Mouse (Mus musculus) liver, embryonic 16.5 days (tissue): Measurements from ENCODE around the gene Ston2. TPM values are rescaled to one million over a fixed set of nuclear protein-coding genes. Genes with fewer than 3 reads are reported as not detected.

ENCODE experiments used
- ATAC-seq: fragments of 200-750 bp; cut with Nextera tagmentation; 2 replicates; pipeline ENCODE4 v1.8.0; 2017; ENCODE audit warnings: low read depth, mild to moderate bottlenecking, moderate number of reproducible peaks, moderate library complexity
- H3K27ac ChIP-seq: fragments of 300-500 bp; sonication (generic); 2 replicates; pipeline ENCODE4 v1.5.1; 2014; ENCODE audit warnings: mild to moderate bottlenecking, low read length
- H3K27me3 ChIP-seq: fragments of 300-500 bp; sonication (generic); 2 replicates; pipeline ENCODE4 v1.6.1; 2014; ENCODE audit warnings: low read depth, low read length, mixed read lengths; ENCODE audit not compliant: control insufficient read depth, insufficient read depth
- H3K36me3 ChIP-seq: fragments of 300-500 bp; sonication (generic); 2 replicates; pipeline ENCODE4 v1.6.1; 2014; ENCODE audit warnings: mild to moderate bottlenecking; ENCODE audit not compliant: control insufficient read depth, insufficient read depth
- H3K4me1 ChIP-seq: fragments of 300-500 bp; sonication (generic); 2 replicates; pipeline ENCODE4 v1.6.1; 2014; ENCODE audit warnings: low read depth, low read length, mixed read lengths; ENCODE audit not compliant: control insufficient read depth
- H3K4me2 ChIP-seq: fragments of 300-500 bp; sonication (generic); 2 replicates; pipeline ENCODE4 v1.6.1; 2014; ENCODE audit warnings: low read depth, low read length, mixed read lengths
- H3K4me3 ChIP-seq: fragments of 300-500 bp; sonication (generic); 2 replicates; pipeline ENCODE4 v1.5.1; 2014; ENCODE audit warnings: low read depth, mild to moderate bottlenecking, low read length
- H3K9ac ChIP-seq: fragments of 300-500 bp; sonication (generic); 2 replicates; pipeline ENCODE4 v1.6.1; 2014; ENCODE audit warnings: low read depth, low read length
- H3K9me3 ChIP-seq: fragments of 300-500 bp; sonication (generic); replicated peaks from 2 replicates; pipeline ENCODE4 v1.6.1; 2016; ENCODE audit warnings: low read length; ENCODE audit not compliant: control insufficient read depth
- WGBS: fragments of 180-500 bp; shearing (Covaris S2); extraction: QIAGEN DNeasy Blood & Tissue Kit; methylation state at CpG from one replicate; pipeline ENCODE4 v1.1.7; 2014; ENCODE audit not compliant: insufficient replicate concordance; 5-methylcytosine and 5-hydroxymethylcytosine counted together
- polyA plus RNA-seq: library from polyadenylated mRNA; unstranded; fragments of >200 nt; fragmentation: Nextera tagmentation; extraction: Ambion mirVana; gene quantifications from 2 replicates; pipeline ENCODE4 v1.2.1, GENCODE M21; 2015

Gene Ston2
- polyA plus RNA-seq, 1 experiment from 2014 or later = 10.6 TPM

- peak; percentile 93 for ATAC-seq
- H3K27me3 ChIP-seq = peaks cover 7% of the 10 kb centered on the region
- H3K4me3 ChIP-seq = peak overlapping the region; percentile 73
- no peaks in the 10 kb centered on the region for H3K36me3 ChIP-seq
- WGBS = under 1% methylated on average over 35 of the region's 35 CpGs
- H3K4me1 ChIP-seq = peaks cover 3% of the 10 kb centered on the region; the same call in 1 of the 2 replicates
- no peak overlapping the region; the same call in 1 of the 2 replicates for H3K27ac ChIP-seq
- H3K9ac ChIP-seq = peak overlapping the region; percentile 66
- no peaks in the 10 kb centered on the region for H3K9me3 ChIP-seq
- peak overlapping the region; percentile 92 for H3K4me2 ChIP-seq
Observed at GRCm38 (mm10) chr12:91779004-91779365, 9.2 kb downstream of the Ston2 start.

- Histone ChIP-seq H3K9ac (peak overlapping the region; percentile 66), H3K4me2 (peak overlapping the region; percentile 92), H3K9me3 (no peaks in the 10 kb centered on the region), H3K27me3 (peaks cover 7% of the 10 kb centered on the region), H3K36me3 (no peaks in the 10 kb centered on the region), H3K4me1 (peaks cover 3% of the 10 kb centered on the region; the same call in 1 of the 2 replicates), H3K4me3 (peak overlapping the region; percentile 73), H3K27ac (no peak overlapping the region; the same call in 1 of the 2 replicates)
- WGBS = 1% methylated on average over 51 of the region's 51 CpGs
- peak; percentile 58 for ATAC-seq
Observed at GRCm38 (mm10) chr12:91778211-91779003, 9.8 kb downstream of the Ston2 start.

GRCm38 (mm10) chr12:91776342-91776741, 11.8 kb downstream of the Ston2 start:
- 24% methylated on average over 5 of the region's 5 CpGs for WGBS

DNA sequence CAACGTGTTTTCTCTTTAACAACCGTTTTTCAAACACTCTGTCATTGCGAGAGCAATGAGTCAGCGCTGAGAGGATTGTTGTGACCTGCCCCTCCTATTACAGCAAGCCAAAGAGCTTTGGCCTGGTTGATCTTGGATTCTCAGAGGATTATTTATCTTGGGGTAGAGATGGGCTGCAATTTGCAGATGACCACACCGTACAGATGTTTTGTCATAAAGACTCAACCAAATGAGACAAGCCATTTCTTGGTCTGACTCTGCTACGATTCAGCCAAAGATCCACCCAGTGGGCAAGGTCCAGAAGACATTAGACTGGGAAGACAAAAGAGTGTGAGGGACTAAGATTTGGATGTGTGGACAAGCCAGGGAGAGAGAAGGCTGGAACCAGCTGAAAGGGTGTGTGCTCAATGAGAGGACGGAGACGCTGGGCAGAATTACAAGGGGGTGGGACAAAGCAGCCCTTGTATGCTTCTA, 13.3 kb downstream of the Ston2 start:
- 37% methylated on average over 8 of the region's 8 CpGs for WGBS
- ATAC-seq = no peak
- Histone ChIP-seq H3K27ac (no peak overlapping the region), H3K36me3 (no peaks in the 10 kb centered on the region), H3K27me3 (peaks cover 7% of the 10 kb centered on the region), H3K4me3 (no peak overlapping the region), H3K9me3 (no peaks in the 10 kb centered on the region), H3K4me2 (no peak overlapping the region), H3K9ac (no peak overlapping the region), H3K4me1 (peaks cover 3% of the 10 kb centered on the region; the same call in 1 of the 2 replicates)

More at GRCm38 (mm10) chr12:91776342-91776741, 11.8 kb downstream of the Ston2 start:
- Histone ChIP-seq H3K4me3 (no peak overlapping the region), H3K27me3 (peaks cover 7% of the 10 kb centered on the region), H3K36me3 (no peaks in the 10 kb centered on the region), H3K4me1 (peaks cover 3% of the 10 kb centered on the region; the same call in 1 of the 2 replicates), H3K9me3 (no peaks in the 10 kb centered on the region), H3K4me2 (no peak overlapping the region), H3K9ac (no peak overlapping the region), H3K27ac (no peak overlapping the region)
- no peak for ATAC-seq

- no peak for ATAC-seq
- Histone ChIP-seq H3K4me1 (peaks cover 29% of the 10 kb centered on the region), H3K4me2 (no peak overlapping the region), H3K27me3 (peaks cover 3% of the 10 kb centered on the region; the same call in 1 of the 2 replicates), H3K36me3 (no peaks in the 10 kb centered on the region), H3K9me3 (no peaks in the 10 kb centered on the region), H3K4me3 (no peak overlapping the region), H3K27ac (no peak overlapping the region), H3K9ac (no peak overlapping the region)
- 56% methylated on average over 2 of the region's 2 CpGs for WGBS
Observed at GRCm38 (mm10) chr12:91768871-91769270, 19.3 kb downstream of the Ston2 start.

DNA sequence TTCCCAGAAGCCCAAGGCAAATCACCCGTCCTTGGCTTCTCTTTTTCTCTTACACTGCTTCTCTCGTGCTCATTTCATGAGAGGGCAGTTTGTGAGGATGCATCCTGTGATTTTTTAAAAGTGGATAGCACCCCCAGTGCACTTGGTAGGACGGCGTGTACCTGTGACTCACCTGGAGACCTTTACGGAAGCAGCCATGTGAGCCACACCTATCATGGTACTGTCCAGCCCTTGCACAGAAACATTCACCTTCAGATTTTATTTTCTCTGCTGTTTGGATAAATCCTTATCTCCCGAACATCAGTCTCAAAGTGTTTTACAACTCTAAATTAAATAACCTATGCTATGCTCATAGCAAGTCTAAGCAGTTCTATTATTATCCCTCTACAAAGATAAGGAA, 20.0 kb downstream of the Ston2 start:
- ATAC-seq = no peak
- Histone ChIP-seq H3K27ac (no peak overlapping the region), H3K4me2 (no peak overlapping the region), H3K36me3 (no peaks in the 10 kb centered on the region), H3K4me1 (peaks cover 29% of the 10 kb centered on the region), H3K4me3 (no peak overlapping the region), H3K27me3 (peaks cover 3% of the 10 kb centered on the region; the same call in 1 of the 2 replicates), H3K9me3 (no peaks in the 10 kb centered on the region), H3K9ac (no peak overlapping the region)
- WGBS = 70% methylated on average over 6 of the region's 6 CpGs

GRCm38 (mm10) chr12:91766338-91767107, 21.7 kb downstream of the Ston2 start:
- Histone ChIP-seq H3K4me2 (peak overlapping the region; percentile 55), H3K27ac (peak overlapping the region; percentile 4; the same call in 1 of the 2 replicates), H3K9ac (no peak overlapping the region), H3K27me3 (peaks cover 3% of the 10 kb centered on the region; the same call in 1 of the 2 replicates), H3K36me3 (no peaks in the 10 kb centered on the region), H3K9me3 (no peaks in the 10 kb centered on the region), H3K4me3 (peak overlapping the region; percentile 32), H3K4me1 (peaks cover 29% of the 10 kb centered on the region)
- 28% methylated on average over 14 of the region's 14 CpGs for WGBS
- ATAC-seq = peak; percentile 63

GRCm38 (mm10) chr12:91765504-91765903, 22.7 kb downstream of the Ston2 start:
- H3K27ac ChIP-seq = peak overlapping the region; percentile 59
- H3K4me1 ChIP-seq = peaks cover 29% of the 10 kb centered on the region
- 13% methylated on average over 13 of the region's 13 CpGs for WGBS
- no peak overlapping the region for H3K9ac ChIP-seq
- peaks cover 3% of the 10 kb centered on the region; the same call in 1 of the 2 replicates for H3K27me3 ChIP-seq
- H3K9me3 ChIP-seq = no peaks in the 10 kb centered on the region
- ATAC-seq = peak; percentile 28
- peak overlapping the region; percentile 32 for H3K4me3 ChIP-seq
- no peaks in the 10 kb centered on the region for H3K36me3 ChIP-seq
- peak overlapping the region; percentile 55 for H3K4me2 ChIP-seq
